Mouse (Mus musculus) forebrain, postnatal 0 days (tissue): ENCODE results near the gene Dbh. TPM values are rescaled to one million over a fixed set of nuclear protein-coding genes. Genes with fewer than 3 reads are reported as not detected.

ENCODE experiments used
- ATAC-seq: fragments of 200-750 bp; cut with Nextera tagmentation; 2 replicates; pipeline ENCODE4 v1.8.0; 2017; ENCODE audit warnings: mild to moderate bottlenecking, moderate library complexity
- DNase-seq: peaks from one replicate; pipeline ENCODE4 v3.0.0-alpha.2; 2015
- H3K27ac ChIP-seq: fragments of 300-500 bp; sonication (generic); 2 replicates; pipeline ENCODE4 v1.5.1; 2014; ENCODE audit warnings: low read depth, mild to moderate bottlenecking, antibody characterized with exemption, low read length, moderate library complexity, mixed read lengths
- H3K27me3 ChIP-seq: fragments of 300-500 bp; sonication (generic); 2 replicates; pipeline ENCODE4 v1.6.1; 2014; ENCODE audit warnings: mild to moderate bottlenecking, low read length, mixed read lengths; ENCODE audit not compliant: insufficient read depth
- H3K36me3 ChIP-seq: fragments of 300-500 bp; sonication (generic); 2 replicates; pipeline ENCODE4 v1.6.1; 2014; ENCODE audit warnings: mild to moderate bottlenecking, moderate library complexity; ENCODE audit not compliant: insufficient read depth
- H3K4me1 ChIP-seq: fragments of 300-500 bp; sonication (generic); 2 replicates; pipeline ENCODE4 v1.6.1; 2014; ENCODE audit warnings: antibody characterized with exemption; ENCODE audit not compliant: insufficient read depth
- H3K4me2 ChIP-seq: fragments of 300-500 bp; sonication (generic); 2 replicates; pipeline ENCODE4 v1.6.1; 2014; ENCODE audit warnings: low read depth, mild to moderate bottlenecking, moderate library complexity
- H3K4me3 ChIP-seq: fragments of 300-500 bp; sonication (generic); 2 replicates; pipeline ENCODE4 v1.5.1; 2014; ENCODE audit warnings: low read depth, low read length, mixed read lengths
- H3K9ac ChIP-seq: fragments of 300-500 bp; sonication (generic); 2 replicates; pipeline ENCODE4 v1.6.1; 2014; ENCODE audit warnings: mild to moderate bottlenecking
- H3K9me3 ChIP-seq: fragments of 300-500 bp; sonication (generic); 2 replicates; pipeline ENCODE4 v1.6.1; 2016; ENCODE audit warnings: low read length
- CTCF ChIP-seq: sonication (generic); IDR thresholded peaks from 2 replicates; pipeline ENCODE4 v1.5.1; 2016; ENCODE audit warnings: antibody characterized with exemption, control low read depth, low read depth
- WGBS: fragments of 180-500 bp; shearing (Covaris S2); extraction: QIAGEN DNeasy Blood & Tissue Kit; methylation state at CpG from one replicate; pipeline ENCODE4 v1.1.7; 2014; 5-methylcytosine and 5-hydroxymethylcytosine counted together
- polyA plus RNA-seq: library from polyadenylated mRNA; unstranded; fragments of >200 nt; fragmentation: Nextera tagmentation; extraction: Ambion mirVana; gene quantifications from 2 replicates; pipeline ENCODE4 v1.2.1, GENCODE M21; 2015
- total RNA-seq: library from RNA; depleted of rRNA; stranded (reverse); fragments of >200 nt; gene quantifications from 2 replicates; pipeline ENCODE4 v1.2.3, GENCODE M21; 2014

The Dbh gene
- total and polyA plus RNA-seq, 2 experiments from 2014 or later: 0.05 to 0.15 TPM

DNA sequence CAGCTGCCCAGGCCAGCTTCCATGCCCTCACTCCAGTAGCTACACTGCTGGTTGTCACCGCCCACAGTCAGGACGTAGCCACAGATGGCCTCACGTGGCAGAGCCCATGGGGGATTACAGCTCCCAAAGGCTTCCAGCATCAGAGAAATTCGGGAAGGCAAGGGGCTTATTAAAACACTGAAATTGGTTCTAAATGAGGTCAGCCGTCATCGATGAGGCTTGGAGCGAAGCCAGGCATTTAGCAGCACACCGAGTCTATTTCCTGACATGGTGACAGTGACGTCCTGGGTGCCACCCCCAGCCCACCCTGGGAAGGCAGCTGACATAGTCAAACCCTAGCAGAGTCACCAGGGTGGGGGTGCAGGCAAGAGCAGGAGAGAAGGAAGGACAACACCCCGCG is 2.4 kb upstream of the Dbh start:
- Histone ChIP-seq H3K4me1 (0 out of 2 replicates have a peak, but pooled peaks cover 3% of the 10 kb centered on the region), H3K4me2 (no peak overlapping the region), H3K9me3 (no peaks in the 10 kb centered on the region), H3K27ac (0 out of 2 replicates have a peak overlapping the region, but pooled peaks have one; percentile 29), H3K4me3 (no peak overlapping the region), H3K27me3 (no peaks in the 10 kb centered on the region), H3K9ac (no peak overlapping the region), H3K36me3 (no peaks in the 10 kb centered on the region)
- no peak for DNase-seq
- ATAC-seq: 0 out of 2 replicates have a peak, but pooled peaks have one; percentile 24
- TF ChIP-seq CTCF: no peak
- WGBS: 46% methylated on average over 11 of the region's 11 CpGs

DNA sequence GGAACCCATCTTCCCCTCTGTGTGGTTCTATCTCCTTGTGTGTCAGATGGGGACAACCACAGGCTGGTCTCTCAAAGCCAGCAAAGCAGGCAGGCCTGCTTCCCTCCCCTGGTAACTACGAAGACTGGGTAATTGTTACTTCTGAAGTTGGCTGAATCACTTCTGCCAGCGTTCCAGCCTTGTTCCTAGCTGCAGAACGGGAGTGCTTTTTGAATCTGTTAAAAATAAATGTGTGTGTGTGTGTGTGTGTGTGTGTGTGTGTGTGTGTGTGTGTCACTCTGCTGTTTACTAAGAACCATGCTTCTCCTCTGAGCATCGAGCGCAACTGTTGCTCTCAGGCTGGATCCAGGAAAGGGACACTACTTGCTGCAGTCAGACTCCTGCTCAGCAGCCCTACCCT is 1.2 kb upstream of the Dbh start:
- WGBS: 35% methylated on average over 5 of the region's 5 CpGs
- Histone ChIP-seq H3K9ac (no peak overlapping the region), H3K27me3 (no peaks in the 10 kb centered on the region), H3K4me3 (no peak overlapping the region), H3K36me3 (no peaks in the 10 kb centered on the region), H3K4me1 (0 out of 2 replicates have a peak, but pooled peaks cover 3% of the 10 kb centered on the region), H3K9me3 (no peaks in the 10 kb centered on the region), H3K27ac (0 out of 2 replicates have a peak overlapping the region, but pooled peaks have one; percentile 3), H3K4me2 (no peak overlapping the region)
- no peak for TF ChIP-seq CTCF
- peak; percentile 58 for DNase-seq
- ATAC-seq: peak; percentile 44; the same call in 1 of the 2 replicates

DNA sequence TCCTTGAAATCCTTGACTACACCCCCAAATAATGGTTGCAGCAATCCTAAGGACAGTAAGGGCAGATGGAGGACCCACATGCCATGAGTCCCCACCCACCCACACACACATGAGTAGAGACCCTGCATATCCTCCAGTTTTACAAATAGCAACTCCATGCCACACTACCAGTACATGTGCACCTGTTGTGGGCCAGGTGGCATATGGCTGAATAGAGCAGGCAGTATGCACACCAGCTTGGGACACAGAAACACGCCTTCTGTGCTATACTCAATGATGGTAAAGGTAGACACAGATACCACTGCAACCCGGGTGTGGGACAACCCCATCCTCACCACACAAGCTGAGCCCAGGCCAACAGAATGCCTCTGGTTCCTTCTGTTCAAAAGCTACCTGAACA is 1.0 kb downstream of the Dbh start:
- H3K4me3 ChIP-seq: no peak overlapping the region
- no peaks in the 10 kb centered on the region for H3K36me3 ChIP-seq
- no peaks in the 10 kb centered on the region for H3K27me3 ChIP-seq
- H3K4me1 ChIP-seq: 0 out of 2 replicates have a peak, but pooled peaks cover 3% of the 10 kb centered on the region
- ATAC-seq (no peak), DNase-seq (peak; percentile 21)
- 83% methylated on average over 2 of the region's 2 CpGs for WGBS
- no peak for TF ChIP-seq CTCF
- H3K9me3 ChIP-seq: no peaks in the 10 kb centered on the region
- no peak overlapping the region for H3K27ac ChIP-seq
- no peak overlapping the region for H3K9ac ChIP-seq
- no peak overlapping the region for H3K4me2 ChIP-seq

DNA sequence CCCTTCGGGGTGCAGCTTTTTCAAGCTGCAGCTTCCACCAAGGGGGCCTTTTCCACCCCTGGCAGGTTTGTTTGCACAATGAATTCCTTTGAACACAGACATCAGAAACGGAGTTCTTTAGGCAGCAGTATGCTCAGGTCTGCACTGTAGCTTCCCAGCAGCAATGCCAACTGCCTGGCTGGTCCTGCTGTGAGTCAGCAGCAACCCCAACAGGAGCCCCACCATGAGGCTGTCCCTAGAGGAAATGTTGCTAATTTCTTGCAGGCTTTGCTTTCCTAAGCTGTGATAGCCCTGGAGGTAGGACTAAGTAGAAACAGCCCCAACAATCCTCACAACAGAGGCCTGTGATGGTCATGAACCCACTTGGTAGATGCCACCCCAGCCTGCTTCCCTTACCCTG is 2.0 kb downstream of the Dbh start:
- no peak for TF ChIP-seq CTCF
- no peaks in the 10 kb centered on the region for H3K36me3 ChIP-seq
- no peaks in the 10 kb centered on the region for H3K27me3 ChIP-seq
- H3K9me3 ChIP-seq: no peaks in the 10 kb centered on the region
- no peak overlapping the region for H3K27ac ChIP-seq
- no peak for ATAC-seq
- H3K9ac ChIP-seq: no peak overlapping the region
- WGBS: 29% methylated on average over 2 of the region's 2 CpGs
- DNase-seq: no peak
- no peak overlapping the region for H3K4me2 ChIP-seq
- 0 out of 2 replicates have a peak, but pooled peaks cover 3% of the 10 kb centered on the region for H3K4me1 ChIP-seq
- H3K4me3 ChIP-seq: no peak overlapping the region

DNA sequence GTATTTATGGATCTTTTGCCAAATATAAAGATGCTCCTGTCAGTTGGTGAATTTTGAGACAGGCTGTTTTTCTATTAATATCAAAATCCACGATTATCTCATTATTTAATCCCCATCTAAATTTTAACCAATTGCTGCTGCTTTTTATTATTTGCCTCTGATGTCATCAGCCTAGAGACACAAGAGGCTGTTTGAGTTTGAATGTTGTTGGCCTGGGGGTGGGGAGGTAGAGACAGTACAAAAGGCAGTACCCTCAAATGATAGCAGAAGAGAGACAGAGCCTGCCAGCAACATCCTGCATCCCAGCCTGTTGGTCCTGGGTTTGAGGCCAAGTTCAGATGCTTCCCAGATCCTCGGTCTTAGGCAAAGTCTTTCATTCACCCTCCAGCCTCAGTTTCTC is 9.2 kb downstream of the Dbh start:
- no peaks in the 10 kb centered on the region for H3K27me3 ChIP-seq
- H3K4me1 ChIP-seq: no peaks in the 10 kb centered on the region
- no peaks in the 10 kb centered on the region for H3K36me3 ChIP-seq
- H3K9me3 ChIP-seq: no peaks in the 10 kb centered on the region
- DNase-seq (peak; percentile 12), ATAC-seq (peak; percentile 86)
- peak overlapping the region; percentile 66 for H3K27ac ChIP-seq
- no peak overlapping the region for H3K4me3 ChIP-seq
- H3K9ac ChIP-seq: no peak overlapping the region
- no peak for TF ChIP-seq CTCF
- no peak overlapping the region for H3K4me2 ChIP-seq
- 56% methylated on average over 2 of the region's 2 CpGs for WGBS

DNA sequence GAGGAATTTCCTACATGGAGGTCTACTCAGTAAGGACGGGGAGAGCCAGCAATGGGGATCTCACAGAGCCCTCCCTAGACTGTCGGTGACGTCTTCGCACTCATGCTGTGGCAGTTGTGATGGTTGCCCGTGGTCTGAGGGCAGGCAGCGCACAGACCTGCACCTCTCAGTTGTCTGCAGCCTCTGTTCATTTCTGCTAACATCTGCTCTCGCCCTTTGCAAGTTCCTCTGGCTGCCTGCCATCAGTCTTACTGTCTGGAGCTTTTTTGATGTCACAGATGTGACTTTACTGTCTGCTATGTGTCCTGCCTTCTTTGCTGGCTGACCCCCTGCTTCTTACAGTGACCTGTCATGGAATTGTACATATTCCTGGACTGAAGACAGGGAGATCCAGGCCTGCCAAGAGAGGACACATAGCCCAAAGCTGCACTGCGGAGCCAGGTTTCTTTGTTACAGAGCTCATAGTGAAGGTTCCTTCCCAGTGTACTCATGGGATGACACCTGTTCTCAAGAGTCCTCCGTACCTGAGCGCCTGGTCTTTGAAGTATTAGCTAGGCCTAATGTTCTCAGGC is 10.7 kb downstream of the Dbh start:
- WGBS: 73% methylated on average over 10 of the region's 10 CpGs
- Histone ChIP-seq H3K4me3 (no peak overlapping the region), H3K27ac (no peak overlapping the region), H3K9me3 (no peaks in the 10 kb centered on the region), H3K36me3 (no peaks in the 10 kb centered on the region), H3K4me1 (no peaks in the 10 kb centered on the region), H3K9ac (no peak overlapping the region), H3K4me2 (no peak overlapping the region), H3K27me3 (no peaks in the 10 kb centered on the region)
- peak; percentile 24 for DNase-seq
- TF ChIP-seq CTCF: no peak
- ATAC-seq: no peak

DNA sequence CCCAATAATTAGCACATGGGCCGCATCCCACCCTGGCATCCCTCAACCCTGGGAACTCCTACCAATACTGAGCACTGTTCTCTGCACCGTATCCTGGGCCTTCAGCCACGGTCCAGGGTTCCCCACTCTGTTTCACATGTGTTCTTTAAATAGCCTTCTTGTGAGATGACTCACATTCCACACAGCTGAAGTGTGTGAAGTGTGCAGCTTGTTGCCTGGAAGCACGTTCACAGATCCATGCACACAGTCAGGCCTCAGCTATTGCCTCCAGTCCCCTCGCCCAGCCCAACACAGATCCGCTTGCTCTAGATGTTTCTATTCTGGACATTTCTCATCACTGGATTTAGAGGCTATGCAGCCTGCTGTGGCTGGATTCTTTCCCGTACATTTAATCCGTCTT is 14.1 kb downstream of the Dbh start:
- ATAC-seq (peak; percentile 72), DNase-seq (peak; percentile 12)
- H3K4me1 ChIP-seq: no peaks in the 10 kb centered on the region
- no peaks in the 10 kb centered on the region for H3K36me3 ChIP-seq
- WGBS: 61% methylated on average over 8 of the region's 8 CpGs
- H3K4me2 ChIP-seq: no peak overlapping the region
- no peaks in the 10 kb centered on the region for H3K9me3 ChIP-seq
- no peak overlapping the region for H3K9ac ChIP-seq
- H3K27ac ChIP-seq: no peak overlapping the region
- no peaks in the 10 kb centered on the region for H3K27me3 ChIP-seq
- no peak for TF ChIP-seq CTCF
- H3K4me3 ChIP-seq: no peak overlapping the region
